Mouse (Mus musculus) adrenal gland (tissue): ENCODE measurements at regions not wholly inside any gene's neighbourhood (a gene's known extent, or its start where the extent isn't known, plus 50 kb on each side); places are given as distances from the start of the nearest gene placed in this dataset.

Source experiments
- intact Hi-C: fragments of 180-260 bp; cut with DNase I; formaldehyde crosslinking; loops from one replicate; pipeline ENCODE4 v1.15.1; 2025

DNA sequence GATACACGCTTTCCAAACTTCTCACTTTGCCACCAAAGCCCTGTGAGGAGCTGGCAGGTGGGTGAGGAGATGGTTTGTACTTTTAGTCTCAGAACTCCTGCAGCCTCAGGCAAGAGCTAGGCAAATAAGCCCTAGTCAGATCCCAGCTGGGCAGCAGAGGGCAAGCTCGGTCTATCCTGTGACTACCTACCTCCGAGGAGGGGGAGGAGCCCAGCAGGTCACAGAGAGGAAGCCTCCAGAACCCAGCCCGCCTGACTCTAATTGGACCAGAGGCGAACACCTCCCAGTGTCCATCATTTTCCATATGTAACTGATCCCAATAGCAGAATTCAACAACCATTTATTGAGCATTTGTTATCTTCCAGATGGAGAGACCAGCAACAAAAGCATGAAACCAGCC, 237.0 kb upstream of the Rgma start:
- intact Hi-C loops = no loop called here

DNA sequence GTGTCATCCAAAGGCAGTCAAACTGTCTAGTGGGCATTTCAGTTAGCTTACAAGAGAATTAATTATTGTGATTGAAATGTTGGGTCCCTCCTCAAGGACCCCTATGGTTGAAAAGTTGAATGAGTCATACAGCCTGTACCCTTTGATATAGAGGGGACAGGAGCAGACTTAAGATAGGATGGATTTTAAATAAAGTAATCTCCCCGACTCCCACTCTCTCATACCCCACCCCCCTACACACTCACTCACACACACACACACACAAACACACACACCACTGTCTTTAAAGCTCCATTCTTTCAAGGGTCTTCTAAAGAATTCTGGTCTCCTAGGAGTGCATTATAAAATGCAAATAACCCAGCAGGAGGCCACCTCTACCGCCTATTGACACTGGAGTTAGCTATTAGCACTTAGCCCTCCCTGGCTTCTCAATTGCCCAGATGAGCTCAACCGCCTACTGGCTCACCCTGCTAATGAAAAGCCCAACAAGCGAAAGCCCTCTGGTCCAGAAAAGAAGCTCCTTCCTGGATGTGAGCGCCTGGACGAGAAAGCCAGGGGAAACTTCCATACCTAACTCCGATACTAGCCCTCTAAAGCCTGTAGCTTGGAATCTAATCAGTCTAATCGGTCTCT, 236.3 kb upstream of the Rgma start:
- intact Hi-C loops = no loop called here

GRCm38 (mm10) chr7:73139901-73140300, 235.4 kb upstream of the Rgma start:
- intact Hi-C loops = loop anchor here (5.0 kb wide), 1 partner anchor 222 kb away; no protein-coding TSS in a partner anchor

GRCm38 (mm10) chr7:73141167-73141566, 234.1 kb upstream of the Rgma start:
- intact Hi-C loops = loop anchor here (5.0 kb wide), 1 partner anchor 221 kb away; no protein-coding TSS in a partner anchor

GRCm38 (mm10) chr7:73143902-73144301, 231.4 kb upstream of the Rgma start:
- intact Hi-C loops = loop anchor here (5.0 kb wide), 1 partner anchor 218 kb away; no protein-coding TSS in a partner anchor

GRCm38 (mm10) chr7:73144846-73145245, 230.5 kb upstream of the Rgma start:
- intact Hi-C loops = loop anchor here (5.0 kb wide), 1 partner anchor 217 kb away; no protein-coding TSS in a partner anchor

- intact Hi-C loops = no loop called here
Measured at GRCm38 (mm10) chr7:73147251-73147650, 228.1 kb upstream of the Rgma start.

DNA sequence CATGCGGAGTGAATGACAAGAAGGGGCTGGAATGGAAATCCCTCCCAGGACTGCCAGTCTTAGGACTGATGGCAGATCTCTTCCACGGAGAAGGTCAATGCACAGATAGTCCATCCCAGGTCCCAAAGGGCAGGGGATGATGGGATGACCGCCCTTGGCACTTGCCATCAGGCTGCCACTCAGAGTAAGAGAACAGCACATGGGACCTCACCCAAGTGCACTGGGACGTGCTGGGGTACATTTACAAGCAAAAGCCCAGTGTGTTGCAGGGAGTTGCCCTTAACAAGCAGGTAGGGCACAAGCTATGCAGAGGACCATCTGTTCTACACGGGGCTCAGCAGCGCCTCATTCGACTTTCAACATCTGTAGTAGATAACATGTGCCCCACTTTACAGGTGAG, 224.9 kb upstream of the Rgma start:
- intact Hi-C loops = no loop called here

GRCm38 (mm10) chr7:73151586-73152467, 223.5 kb upstream of the Rgma start:
- intact Hi-C loops = no loop called here

DNA sequence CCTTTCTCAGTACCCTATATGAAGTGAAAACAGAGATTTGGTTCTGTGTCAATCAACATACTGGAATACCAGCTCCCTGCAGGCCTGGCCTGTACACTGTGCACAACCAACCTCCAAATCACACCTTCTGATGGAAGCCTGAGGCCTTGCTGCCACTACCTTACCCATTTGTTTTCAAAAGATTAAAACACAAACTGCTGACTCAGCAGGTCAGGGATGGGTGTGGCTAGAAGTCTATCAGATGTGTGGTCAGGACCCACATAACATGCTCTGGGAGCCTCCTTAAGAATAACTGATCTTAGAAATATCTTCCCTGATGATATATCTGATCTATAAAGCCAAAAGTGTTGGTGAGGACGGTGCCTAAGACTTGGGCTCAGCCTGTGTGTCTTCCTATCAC, 221.6 kb upstream of the Rgma start:
- intact Hi-C loops = no loop called here

- intact Hi-C loops = no loop called here
Measured at GRCm38 (mm10) chr7:73158833-73159232, 216.5 kb upstream of the Rgma start.

DNA sequence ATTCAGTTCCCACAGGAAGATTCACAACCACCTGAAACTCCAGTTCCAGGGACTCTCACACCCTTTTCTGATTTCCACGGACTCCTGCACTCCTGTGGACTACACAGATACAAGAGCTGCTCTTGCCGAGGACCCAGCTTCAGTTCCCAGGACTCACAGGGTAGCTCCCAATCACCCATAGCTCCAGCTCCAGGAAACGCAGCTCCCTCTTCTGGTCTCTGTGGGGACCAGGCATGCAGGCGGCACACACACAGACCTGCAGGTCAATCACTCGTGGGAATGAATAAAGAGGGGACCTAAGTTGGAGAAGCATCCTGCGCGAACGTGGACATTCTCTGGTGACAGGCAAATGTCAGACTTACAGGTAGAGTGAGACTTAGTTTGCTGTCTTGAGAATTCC, 214.3 kb upstream of the Rgma start:
- intact Hi-C loops = no loop called here

DNA sequence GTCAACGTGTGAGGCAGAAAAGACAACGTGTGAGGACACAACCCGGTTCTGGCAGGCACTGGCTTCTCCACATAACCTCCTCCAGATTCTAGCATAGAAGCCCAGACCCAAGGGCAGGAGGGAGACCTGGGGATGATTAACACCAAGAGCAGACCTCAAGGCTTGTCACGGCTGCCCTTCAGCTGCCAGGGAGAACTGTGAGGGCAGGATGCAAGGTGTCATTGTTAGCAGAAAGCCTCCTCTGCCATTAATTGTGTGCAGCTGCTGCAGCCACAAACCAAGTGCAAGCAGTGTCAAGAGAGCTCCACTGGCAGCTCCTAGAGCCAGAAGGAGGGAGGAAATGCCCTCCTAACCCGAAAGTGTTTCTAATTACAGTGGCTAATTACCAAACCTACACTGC, 211.6 kb upstream of the Rgma start:
- intact Hi-C loops = no loop called here

DNA sequence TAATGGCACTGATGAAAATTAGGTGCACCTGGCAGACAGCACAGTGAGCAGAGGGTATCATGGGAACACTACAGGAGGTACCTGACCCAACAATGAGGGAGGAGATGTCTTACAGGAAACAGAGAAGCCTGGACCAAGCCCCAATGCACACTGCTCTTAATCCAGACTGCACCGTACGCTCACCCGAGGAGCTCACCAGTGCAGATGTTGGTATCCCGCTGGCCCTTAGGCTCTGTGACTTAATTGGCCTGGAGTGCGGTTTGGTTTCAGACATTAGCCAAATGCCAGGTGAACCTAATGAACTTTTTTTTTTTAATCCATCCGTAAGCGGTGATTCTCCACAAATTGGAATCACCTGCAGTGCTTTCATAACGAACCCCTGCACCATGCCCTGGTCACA, 209.8 kb upstream of the Rgma start:
- intact Hi-C loops = no loop called here

GRCm38 (mm10) chr7:73169416-73169815, 205.9 kb upstream of the Rgma start:
- intact Hi-C loops = no loop called here

DNA sequence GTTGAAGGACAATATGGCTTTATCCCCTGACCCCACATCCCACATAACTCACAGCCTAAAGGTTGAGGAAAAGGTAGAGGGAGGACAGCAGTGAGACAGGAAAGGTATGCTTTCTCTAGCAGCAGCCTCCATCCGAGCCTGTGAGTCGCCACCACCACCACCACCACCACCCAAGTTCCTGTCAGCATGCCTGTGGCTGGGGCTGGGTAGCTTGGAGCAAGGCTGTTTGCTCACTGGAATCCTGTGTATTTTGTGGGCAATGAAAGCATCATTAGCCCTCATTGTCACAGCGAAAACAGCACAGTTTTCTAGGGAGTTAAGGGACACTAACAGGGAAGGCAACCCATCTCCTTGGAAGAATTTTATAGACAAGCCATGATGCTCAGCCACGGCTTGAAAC, 202.7 kb upstream of the Rgma start:
- intact Hi-C loops = no loop called here

GRCm38 (mm10) chr7:73183761-73184160, 191.5 kb upstream of the Rgma start:
- intact Hi-C loops = no loop called here

DNA sequence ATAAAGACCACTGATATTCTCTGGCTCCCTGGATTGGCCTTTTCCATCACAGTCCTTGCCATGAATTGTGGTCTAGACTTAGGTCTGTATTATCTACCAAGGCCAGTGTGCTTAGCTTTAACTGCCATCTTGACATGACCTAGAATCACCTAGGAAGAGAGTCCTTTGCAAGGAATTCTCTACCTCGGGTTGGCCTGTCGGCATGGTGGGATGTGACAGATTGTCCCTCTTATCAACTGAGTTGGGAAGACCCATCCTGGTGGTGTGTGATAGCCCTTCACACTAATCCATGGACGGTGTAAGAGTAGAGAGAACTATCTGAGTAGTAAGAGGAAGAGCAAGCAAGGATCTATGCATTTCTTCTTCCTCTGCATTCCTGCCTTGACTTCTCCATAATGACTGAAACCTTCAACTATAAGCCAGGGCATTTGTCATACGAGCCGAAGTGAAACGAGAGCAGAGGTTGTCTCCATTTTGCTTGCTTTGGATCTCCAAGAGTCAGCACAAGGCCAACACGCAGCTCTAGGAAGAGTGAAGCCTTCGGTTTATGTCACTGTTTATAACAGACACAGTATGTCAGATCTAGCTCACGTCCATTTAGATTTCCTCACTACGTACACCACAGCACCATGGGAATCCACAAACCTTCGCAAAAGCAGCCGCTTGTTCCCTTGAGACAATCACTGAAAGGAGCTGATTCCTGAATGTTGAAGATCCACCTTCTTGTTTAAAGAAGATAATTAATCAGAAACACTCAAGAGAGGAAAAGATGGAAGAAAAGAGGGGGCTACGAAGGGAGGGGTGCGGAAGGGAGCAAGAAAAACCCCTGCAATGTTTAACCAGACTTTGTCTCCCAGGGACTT, 190.9 kb upstream of the Rgma start:
- intact Hi-C loops = no loop called here

- intact Hi-C loops = no loop called here
Measured at GRCm38 (mm10) chr7:73185071-73185531, 190.2 kb upstream of the Rgma start.

DNA sequence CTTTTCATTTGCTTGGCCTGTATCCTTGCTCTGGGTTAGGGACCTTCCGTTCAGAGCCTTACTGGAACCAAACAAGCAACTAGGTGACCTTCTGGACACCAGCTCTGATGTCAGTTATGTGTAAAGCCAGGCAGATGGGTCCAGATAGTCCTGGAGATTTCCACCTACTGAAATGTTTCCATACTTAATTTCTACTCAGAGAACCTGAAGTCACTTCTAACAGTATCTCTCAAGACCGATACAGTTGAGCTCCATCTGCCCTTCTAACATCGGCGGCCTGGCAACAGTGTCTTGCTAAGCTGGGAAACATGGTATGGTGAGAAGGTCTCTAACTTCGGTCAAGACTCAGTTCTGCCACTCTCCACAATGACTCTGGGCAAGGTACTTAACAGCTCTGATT, 189.7 kb upstream of the Rgma start:
- intact Hi-C loops = no loop called here

GRCm38 (mm10) chr7:73186501-73186900, 188.8 kb upstream of the Rgma start:
- intact Hi-C loops = no loop called here
